Mouse (Mus musculus) spleen, postnatal 4 days (tissue): ENCODE results near the gene Tra2a.

Experiments
- DNase-seq, 2 experiments: peaks; one replicate each; pipeline ENCODE4 v3.0.0; 2022; ENCODE audit warnings: low spot score in 2 of 2

Gene Tra2a

GRCm38 (mm10) chr6:49233356-49233755 is 30.5 kb downstream of the Tra2a start:
- DNase-seq: peak; percentile 39 to 65

GRCm38 (mm10) chr6:49228126-49228679 is 35.6 kb downstream of the Tra2a start:
- peak in 1 of 2 experiments; percentile 27 for DNase-seq

GRCm38 (mm10) chr6:49227184-49227735 is 36.6 kb downstream of the Tra2a start:
- DNase-seq: peak; percentile 55 to 73

DNA sequence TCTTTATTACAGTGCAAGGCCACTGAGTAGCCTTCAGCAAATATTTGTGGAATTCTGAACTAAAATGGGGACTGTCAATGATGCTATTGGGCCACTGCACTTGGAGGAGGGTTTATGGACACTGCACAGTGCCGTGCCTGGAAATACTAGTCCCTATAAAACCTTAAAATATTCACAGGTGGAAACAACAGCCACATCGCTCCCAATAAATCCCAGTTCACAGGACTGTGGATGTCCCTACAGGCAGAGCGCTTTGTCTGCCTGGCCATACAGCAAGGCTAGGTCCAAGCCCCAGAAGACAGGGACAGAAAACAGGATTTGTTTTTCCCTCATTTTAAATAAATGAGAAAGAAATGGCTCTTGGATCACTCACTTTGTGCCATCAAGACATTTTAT is 38.1 kb downstream of the Tra2a start:
- DNase-seq: no peak

DNA sequence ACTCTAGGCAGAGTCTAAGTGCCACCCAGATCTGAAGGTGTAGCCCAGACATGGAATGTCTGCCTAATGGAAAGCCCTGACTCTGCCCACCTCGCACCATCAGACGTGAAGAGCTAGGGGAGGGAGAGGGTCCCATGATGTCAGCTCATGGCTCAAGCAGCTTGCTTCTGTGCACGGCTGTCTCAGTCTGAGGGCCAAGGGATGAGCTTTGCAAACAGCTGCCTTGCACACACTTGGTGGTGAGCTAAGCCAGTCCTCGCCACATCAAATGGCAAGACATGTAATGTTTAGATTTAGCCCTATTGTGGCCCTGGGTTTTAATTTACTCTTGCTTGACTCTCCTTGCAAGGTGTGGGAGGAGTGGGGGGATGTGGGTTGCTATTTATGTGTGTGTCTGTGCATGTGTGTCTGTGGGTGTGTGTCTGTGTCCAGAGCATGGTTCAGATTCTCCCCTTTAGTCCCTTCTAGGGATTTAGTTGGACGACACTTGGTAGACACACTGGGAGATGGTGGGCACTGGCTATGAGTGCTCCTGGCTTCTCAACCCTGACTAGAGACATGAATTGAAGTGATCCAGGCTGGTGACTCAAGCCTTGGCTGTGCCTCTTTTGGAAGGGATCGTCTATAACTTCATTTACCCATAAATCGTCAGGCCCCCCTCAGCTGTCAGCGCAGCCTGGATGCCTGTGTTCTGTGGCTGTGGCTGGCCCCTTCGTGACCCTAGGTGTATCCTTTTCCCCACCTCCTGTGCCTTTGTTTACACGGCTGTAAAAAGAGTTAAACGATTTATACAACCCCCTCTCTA is 38.7 kb downstream of the Tra2a start:
- no peak for DNase-seq

DNA sequence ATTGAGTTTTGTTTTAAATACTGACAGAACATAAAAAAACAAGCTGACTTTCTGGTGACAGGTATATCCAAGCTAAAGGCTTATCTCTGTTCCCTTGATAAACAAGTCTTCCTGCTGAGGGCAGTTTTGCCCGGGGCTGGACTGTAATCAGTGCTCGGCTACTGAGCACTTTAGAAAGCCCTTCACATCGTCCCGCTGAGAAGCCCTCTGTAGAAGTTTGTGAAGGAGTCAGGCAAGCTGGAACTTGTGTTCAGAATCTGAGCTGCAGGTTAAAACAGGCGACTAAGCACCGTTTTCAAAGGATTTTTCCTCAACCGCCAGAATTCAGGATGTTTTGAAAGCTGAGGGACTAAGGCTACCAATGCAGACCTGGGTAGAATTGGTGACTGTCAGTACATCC is 41.9 kb downstream of the Tra2a start:
- no peak for DNase-seq

DNA sequence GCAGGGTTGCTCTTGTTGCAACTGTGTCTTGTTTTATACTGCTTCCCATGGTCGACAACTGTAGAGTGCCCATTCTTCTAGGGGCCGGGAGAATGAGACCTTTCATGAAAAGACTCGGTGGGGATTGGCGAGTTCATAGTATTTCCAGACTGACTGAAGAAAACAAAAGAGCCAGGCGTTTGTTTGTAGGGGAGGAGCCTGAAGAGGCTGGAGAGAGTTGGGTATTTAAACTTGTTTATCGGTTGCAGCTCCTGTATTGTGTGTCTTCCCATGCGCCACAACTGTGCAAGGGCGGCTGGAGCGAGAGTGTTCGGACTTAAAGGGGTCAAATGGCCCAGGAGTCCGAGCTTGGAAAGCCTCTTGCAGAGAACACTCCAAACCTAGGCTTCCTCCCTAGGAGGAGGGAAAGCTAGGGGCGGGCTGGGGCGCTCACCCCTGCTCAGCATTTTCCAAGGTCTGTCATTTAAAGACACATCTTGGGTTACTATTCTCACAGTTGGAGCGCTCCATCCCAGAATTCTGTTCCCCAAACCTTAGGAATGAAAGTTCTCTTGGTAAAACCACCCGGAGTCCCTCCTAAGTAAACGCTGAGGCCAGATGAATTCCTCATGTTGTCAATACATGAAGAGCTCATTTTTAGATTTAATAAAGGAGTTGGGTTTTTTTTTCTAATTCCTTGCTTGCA is 43.8 kb downstream of the Tra2a start:
- no peak for DNase-seq

DNA sequence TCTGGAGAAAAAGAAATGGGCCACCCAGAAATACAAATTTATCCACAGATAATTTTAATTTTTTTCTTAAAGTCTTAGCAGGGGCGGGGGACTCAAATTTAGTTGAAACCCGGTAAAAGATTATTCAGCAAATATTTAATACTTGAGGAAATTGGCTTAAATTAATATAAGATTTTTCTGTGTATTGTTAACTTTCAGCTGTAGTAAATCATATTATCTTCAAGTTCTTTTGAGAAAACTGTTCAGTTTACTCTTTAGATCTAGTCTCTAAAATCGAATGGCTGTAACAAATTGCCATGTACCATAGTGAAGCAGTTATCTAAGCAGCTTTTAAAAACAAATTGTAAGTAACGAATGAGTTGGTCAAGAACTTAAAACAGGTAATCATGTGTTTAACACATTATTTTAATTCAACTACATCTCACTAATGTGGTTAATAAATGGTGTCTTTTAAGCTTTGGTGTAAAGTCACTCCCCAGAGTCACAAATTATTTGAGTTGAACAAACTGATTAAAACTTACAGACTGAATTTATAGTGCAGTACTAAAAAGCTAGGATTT is 44.8 kb downstream of the Tra2a start:
- no peak for DNase-seq

DNA sequence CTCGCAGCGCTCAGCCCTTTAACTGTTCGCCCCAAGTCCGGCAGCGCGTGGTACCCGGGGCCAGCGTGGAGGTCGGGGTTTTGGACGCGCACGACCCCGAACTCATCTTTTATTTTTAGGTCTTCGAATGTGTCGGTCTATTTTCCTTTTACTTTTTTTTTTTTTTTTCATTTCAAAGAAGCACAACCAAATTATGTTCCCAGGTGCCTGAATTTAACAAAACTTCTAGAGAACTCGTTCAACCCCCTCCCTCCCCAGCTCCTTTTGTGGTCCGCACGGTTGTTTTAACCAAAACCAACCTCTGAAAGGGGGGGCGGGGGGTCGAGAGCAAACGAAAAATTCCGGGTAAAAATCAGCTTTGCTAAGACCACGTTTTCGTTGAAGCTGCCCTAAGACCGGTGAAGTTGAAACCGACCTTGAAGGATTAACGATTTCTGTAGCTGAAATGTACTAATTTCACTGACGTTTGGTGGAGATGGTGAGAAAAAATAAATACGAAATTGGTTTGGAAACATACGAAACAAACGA is 45.5 kb downstream of the Tra2a start:
- DNase-seq: no peak

DNA sequence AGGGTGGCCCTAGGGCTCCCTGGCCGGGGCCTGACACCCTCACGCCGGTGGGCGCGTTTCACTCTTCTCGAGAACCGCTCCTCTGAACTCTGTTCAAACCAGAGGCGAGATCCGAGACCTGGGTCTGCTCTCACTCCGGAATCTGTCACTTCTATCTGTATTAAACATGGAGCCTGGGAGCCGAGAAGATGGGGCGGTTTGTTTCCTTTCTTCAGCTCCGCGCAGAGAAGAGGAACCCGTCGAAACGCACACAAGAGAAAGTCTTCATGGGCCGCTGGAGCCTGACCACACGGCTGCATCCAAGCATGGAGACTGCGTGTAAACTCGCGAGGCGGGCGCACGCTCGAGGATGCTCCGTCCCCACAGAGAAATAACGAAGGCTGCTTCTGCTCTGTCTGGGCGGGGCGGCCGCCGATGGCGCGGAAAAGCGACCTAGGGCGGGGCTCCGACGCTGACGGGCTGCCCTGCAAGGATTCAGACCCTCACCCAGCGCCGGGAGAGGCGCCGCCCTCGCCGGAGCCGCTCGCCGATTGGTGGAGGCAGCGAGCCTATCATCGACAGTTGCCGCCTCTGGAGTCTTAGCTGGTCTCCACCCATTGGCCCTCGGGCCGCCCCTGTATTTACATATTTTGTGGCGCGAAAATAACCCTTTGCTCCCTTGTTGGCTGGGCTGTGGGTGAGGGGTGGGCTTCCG is 46.1 kb downstream of the Tra2a start:
- DNase-seq: peak; percentile 97 to 98

DNA sequence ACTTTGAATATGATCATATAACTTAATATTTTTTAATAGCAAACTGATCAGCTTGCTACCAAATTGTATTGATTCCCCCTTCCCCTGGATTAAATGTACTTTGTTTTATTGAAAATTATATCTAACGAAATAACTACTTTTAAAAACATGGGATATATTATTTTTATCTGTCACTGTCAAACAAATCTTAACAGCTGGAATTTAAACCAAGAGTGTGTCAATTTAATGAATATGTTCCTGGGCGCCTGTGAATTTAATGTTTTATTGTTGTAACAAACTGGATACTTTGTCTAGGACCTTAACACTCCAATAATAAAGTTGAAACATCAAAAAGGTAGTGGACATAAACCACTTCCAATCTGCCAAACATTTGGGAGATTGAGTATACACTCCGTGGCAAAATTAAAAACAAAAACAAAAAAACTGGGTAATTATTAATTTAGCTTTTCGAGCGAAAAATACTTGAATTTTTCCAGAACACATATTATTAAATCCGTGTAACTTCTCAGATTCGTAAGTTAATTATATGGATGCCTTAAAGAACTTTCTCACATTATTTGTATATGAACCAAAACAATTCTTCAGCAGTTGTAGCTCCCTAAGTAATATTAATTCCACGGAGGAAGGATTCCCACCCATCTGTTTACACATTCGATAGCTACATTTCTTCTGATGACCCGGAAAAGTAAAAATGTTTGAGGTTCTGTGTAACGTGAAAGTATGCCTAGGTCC is 46.9 kb downstream of the Tra2a start:
- no peak for DNase-seq

GRCm38 (mm10) chr6:49215748-49216585 is 47.9 kb downstream of the Tra2a start:
- no peak for DNase-seq

- peak; percentile 91 to 96 for DNase-seq
Observed at GRCm38 (mm10) chr6:49214928-49215747, 48.7 kb downstream of the Tra2a start, which contains the start of gene Igf2bp3. Gene Igf2bp3 (minus strand): TSS chr6:49214957.

DNA sequence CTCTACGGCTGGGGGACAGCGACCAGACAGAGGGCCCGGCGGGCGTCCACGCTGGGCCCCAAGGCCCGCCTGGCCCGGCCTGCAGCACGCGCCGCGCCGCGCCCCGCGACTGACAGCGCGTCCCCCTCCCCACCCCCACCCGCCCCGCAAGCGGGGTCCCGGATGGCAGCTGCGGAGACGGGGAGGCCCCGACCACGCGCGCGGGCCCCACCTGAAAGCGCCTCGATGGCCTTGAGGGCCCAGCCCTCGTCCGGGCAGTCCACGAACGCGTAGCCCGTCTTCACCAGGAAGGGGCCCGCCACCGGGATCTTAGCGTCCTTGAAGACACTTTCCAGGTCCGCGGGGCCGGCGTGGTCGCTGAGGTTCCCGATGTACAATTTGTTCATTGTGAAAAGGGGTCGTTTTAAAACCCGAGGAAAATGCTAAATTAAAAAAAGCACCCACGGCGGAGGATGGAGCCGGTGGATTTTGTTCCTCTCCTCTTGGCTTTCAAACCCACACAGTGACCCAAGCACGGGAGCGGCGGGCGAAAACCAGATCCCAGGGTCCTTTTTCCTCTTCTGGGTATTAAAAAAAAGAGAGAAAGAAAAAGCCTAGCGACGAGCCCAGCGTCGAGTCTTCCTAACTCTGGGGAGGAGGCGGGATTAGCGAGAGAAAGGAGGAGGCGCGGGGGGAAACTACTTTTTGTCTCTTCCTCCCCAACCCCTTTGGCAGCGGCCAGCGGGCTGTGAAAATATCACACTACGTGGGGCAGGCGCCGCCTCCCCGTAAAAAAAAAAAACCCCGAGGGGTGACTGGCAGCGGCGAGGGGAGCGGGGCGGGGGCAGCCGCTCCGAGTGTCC is 49.5 kb downstream of the Tra2a start:
- DNase-seq: peak; percentile 69 to 83

DNA sequence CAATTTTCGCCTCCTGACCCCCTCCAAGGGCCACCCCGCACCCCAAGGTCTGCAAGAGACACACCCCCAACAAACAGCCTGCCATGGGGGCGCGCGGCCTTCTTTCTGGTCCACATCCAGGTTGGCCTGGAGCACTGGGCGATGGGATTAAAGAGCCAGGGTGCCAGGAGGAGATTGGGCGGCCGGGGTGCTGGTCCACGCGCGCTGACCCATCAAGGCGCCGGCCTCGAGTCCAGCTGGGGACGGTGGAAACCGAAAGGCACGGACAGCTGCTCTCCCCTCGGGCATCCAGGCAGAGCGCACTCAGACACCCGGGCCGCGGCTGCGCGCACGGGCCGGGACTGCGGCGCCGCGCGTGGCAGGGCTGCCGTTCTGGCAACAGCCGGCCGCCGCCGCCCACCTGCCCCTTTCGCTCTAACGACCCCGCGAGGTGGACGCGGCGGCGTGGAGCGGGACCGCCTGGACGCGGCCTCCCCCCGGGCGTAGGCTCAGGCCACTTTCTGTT is 50.2 kb downstream of the Tra2a start:
- peak; percentile 33 to 78 for DNase-seq

DNA sequence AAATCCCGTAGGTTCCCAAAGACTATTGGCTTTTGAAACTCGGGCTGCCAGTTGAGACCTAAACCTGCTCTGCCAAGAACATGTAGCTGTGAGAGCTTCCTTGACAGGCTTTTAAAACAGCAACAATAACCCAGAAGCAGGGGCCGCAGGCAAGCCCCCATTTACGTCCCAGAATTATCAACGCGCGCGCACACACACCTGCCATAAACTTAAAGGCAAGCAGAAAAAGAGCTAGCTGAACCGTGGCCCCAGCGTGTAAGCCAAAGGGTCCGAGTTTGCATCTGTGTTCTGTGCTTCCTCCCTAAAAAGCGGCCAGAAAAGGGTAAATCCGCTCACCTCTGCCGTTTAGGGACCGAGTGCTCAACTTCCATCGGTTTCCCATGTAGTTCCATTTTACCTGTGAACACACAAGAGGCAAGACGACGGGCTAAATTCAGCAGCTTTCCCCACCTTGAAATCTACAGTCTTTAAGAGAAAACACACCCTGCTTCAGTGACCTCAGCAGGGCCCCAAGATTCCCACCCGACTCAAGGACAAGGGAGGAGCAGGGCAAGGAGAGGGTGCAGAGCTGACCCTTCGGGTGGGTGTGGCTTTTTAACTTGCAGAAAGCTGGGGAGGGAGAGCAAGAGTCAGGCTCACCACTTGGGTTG is 50.8 kb downstream of the Tra2a start:
- DNase-seq: no peak

DNA sequence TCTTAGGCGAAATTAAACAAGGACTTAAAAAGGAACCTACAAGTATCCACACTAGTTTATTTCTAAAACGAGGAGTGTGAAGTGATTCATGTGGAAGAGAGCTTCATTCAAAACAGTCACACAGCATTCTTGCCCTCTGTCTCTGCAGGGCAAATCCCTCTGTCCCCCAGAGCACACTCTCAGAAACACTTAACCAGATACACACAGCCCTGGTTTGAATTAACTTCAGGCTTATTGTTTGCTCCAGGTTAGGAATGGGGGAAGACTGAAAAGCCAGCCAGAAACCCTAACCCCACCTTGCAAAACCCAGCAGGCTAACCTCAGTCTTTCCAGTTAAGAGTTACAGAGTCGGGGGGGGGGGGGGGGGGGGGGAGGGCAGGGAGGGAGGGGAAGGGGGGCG is 51.7 kb downstream of the Tra2a start:
- no peak for DNase-seq
